Mouse (Mus musculus): ENCODE measurements around the gene Tfdp1.
A peak's percentile ranks its signal among the peaks of the same experiment; 100 is the strongest.

The Tfdp1 gene

DNA sequence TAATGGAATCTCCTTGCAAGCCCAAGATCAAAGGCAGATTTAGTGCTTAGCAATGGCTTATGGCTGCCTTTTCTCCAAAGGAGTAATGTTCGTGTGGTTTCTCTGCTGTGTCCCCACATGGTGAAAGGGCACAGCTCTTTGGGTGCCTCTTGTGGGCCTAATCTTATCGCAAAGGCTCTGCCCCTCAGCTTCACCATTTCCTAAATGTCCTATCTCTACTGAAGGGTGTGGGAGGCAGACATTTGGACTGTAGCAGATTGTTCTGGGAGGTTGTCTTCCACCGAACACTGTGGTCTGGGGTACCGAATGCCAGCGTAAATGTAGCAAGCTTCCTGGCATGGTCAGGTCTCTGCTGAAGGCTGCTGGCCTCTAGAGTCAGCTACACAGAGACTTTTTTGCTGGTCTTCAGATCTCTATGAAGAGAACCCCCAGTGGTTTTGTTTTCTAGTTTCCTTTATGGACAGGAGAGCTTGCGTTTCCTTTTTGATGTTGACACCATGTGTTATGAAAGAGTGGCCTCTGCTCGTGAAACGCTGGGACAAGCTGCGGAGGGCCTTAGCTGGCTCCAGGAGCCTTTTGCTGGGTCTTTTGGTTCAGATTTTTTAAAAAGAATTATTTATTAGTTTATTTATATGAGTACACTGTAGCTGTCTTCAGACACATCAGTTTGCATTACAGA lies 14.7 kb downstream of the Tfdp1 start:
- DNase-seq (ENCODE audit: low spot score): no peak

DNA sequence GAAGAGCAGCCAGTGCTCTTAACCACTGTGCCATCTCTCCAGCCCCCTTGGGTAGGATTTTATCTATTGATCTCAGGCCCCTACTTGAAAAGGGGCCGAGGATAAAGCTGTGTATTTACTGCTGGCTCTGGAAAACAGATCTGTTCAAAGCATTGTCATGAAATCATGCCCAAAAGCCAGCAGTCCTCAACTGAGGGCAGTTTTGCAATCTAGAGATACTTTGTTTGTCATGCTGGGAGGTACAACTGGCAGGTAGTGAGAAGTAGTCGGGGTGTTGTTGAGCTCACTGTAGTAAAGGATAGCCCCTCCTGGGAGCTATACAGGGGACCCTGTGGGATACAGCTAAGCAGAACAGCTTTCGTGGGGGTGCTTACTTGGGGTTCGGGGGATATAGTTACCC lies 15.3 kb downstream of the Tfdp1 start:
- no peak for DNase-seq (ENCODE audit: low spot score)

DNA sequence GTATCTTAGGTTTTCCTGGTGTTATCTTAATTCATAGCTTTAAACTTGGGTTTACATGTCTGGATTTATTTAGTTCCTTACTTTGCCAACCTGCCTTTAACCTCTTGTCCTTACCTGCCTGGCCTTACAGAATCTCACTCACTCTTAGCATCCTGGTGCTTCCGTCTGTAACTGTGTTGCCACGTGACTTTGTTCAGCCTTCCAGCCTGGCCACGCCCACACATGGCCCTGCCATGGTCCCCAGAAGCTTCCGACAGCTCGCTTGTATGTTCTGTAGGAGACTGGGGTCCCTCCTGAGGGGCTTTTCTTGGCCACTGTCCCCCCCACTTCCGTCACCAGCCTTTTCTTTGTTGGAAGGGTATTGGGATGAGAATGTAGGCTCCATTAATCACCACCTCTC lies 17.7 kb downstream of the Tfdp1 start:
- no peak for DNase-seq (ENCODE audit: low spot score)

DNA sequence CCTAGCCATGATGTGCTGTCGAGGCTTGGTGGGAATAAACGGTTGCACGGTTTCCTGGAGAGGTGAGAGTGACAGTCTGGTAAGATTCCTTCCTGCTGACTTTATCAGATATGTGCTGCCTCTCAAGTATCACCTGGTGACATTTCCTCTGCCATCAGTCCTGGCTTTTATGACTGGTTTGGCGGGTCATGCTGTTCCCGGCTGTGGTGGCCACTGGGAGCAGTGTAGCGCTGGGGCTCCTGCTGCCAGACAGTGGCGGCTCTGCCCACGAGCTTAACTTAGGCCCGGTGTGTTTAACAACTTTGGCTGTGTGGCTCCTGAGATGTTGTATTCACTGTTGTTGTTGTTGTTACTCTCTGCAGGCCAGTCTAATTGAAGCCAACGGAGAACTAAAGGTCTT lies 18.1 kb downstream of the Tfdp1 start:
- no peak for DNase-seq (ENCODE audit: low spot score)

DNA sequence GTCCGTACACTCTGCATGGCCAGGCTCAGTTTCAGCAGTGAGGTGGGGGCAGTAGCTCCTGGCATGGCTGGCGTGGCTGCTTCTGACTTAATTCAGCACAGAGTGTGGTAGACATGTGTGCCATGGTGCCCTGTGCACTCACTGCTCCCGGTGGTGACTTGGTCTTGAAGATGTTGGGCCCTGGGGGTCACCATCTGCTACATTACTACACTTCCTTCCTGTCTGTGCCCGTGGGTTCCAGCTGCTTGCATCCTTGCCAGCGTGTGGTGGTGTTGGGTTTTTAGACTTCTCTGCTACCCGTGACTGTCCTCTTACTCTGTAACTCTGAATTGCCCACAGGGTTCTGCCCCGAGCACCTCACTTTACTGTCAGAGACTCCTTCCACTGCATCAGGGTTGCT lies 21.7 kb downstream of the Tfdp1 start:
- DNase-seq (ENCODE audit: low spot score): no peak

DNA sequence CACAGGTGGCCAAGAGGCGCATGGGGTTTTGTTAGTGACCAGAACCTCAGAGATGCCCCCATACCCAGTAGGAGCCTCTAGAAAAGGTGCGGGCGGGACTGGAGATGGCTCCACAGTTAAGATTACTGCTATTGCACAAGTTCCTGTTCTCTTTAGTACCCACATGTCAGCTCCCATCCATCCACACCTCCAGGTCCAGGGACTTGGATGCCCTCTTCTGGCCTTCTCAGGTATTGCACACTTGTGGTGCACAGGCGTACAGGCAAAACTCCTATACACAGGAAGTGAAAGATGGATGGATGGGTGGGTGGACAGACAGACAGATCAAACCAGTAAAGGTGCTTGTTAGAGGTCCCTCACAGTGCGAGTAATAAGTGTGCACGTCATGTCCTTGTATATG lies 23.3 kb downstream of the Tfdp1 start:
- peak; percentile 17 for DNase-seq (ENCODE audit: low spot score)

DNA sequence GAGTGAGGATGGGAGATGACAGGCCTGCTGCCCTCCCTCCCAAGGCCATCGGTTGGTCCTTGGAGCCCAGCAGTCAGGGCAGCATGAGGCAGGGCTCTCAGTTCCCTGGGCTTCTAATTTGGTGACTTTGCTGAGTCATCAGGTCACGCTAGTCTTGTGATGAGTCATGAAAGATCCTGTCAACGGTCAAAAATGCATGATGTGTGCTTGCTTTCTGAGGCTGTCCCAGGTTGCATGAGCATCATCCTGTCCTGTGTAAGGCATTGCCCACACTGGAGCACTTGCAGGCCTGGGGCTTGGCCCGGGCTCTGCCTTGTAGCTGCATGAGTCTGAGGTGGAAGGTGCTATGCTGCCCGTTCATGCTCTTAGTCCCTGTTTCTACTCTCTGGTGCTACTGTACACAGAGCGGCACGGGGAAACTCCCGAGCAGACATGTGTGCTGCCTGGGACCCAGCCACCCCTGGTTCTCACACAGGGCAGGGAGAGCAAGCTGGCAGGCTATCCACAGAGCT lies 34.7 kb downstream of the Tfdp1 start:
- DNase-seq (ENCODE audit: low spot score): no peak

DNA sequence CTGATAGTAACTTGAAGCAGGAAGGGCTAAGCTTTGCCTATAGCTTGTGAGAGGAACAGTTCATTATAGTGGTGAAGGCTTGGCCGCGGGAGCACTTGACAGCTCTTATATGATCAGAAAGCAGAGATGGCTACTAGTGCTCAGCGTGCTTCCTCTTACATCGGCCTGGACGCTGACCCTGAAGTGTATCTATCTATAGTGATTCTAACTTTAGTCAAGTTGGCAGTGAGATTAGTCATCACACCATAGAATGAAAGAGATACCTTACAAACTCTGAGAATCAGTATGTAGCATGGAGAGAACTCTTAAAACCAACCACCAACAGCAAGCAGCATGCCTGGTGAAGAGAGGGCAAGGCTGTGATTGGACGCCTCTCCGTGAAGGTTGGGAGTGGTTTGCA lies 43.1 kb downstream of the Tfdp1 start:
- no peak for DNase-seq (ENCODE audit: low spot score)

DNA sequence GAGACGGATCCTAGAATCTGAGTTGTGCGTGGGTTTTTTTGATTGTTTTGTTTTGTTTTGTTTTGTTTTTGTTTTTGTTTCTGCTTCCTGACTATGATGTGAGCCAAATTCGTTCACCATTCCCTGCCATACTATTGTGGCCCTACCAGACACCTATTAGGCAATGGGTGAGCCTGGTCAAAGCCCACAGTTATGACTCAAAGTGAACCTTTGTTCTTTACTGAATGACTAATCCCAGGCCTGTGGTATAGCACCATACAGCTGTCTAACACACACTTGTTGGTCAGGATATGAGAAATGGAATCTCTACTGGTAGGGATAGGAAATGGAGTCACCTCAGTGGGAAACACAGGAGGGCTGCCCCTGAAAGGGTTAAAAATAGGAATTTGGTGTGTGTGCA lies 44.0 kb downstream of the Tfdp1 start:
- no peak for DNase-seq (ENCODE audit: low spot score)

DNA sequence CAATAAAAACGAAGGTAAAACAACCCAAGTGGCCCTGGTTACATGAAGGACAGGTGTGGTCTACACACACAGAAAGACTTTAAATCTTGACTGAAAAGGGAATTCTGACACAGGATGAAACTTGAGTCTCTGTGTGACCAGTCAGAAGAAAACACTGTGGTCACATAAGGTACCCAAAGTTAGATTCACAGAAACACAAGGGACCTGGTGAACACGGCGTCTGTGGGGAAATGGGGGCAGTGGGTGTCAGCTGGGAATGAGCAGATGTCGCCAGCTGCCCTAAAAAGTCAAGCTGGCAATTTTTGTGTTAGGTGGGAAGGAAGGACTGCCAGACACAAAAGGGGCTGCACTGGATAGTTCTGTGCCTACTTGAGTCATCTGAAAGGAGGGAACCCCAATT lies 44.4 kb downstream of the Tfdp1 start:
- no peak for DNase-seq (ENCODE audit: low spot score)

DNA sequence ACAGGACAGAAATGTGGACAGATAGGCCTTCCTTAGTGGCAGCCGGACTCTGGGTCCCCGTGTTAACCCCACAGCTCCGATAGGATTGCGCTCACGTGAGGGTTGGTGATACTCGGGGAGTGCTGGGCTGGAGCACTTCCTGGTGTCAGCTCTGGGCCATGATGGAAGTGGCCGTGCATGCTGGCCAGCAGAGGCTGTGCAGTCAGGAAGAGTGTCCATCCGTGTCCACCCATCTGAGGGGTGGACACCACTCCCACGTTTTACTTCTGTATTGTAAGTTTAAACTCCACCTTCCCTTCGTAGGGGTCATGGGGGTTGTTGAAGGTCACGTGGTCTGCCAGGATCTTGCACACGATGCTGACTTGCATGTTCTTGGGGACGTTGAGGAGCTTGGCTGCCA lies 47.8 kb downstream of the Tfdp1 start:
- no peak for DNase-seq (ENCODE audit: low spot score)

DNA sequence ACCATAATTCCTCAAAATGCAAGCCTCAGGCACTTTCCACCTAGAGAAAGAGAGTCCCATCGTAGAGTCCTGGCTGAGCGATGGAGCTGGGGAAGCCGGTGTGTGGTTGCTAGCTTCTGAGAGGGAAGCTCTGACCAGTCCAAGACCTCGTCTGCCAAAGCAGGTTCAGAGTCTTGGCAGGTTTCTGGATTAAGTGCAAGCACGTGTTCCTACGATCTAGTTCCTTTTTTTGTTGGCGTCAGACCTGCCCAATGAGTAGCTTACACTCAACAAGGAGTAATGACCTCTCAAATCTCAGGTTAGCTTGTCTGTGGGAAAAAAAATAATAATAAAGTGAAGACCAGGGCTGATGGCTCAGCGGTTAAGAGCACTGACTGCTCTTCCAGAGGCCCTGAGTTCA lies 49.2 kb downstream of the Tfdp1 start:
- no peak for DNase-seq (ENCODE audit: low spot score)

DNA sequence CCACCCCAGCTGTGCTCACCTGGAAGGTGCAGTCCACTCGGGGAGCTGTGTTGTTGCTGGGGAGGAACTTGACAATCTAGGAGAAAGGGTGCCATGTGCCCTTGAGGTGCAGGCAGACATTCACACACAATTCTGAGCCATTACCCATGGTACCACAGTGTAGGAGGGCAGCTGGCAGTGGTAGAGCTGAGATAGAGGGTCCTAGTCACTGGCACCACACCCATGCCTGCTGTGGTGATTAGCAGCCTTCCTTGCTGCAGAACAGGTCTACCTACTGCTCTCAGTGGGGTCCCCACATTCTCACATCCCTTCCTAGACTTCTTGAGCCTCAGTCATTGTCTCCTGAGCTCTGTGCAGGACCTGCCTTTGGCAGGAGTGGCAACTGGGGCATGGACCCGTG lies 50.2 kb downstream of the Tfdp1 start:
- no peak for DNase-seq (ENCODE audit: low spot score)

DNA sequence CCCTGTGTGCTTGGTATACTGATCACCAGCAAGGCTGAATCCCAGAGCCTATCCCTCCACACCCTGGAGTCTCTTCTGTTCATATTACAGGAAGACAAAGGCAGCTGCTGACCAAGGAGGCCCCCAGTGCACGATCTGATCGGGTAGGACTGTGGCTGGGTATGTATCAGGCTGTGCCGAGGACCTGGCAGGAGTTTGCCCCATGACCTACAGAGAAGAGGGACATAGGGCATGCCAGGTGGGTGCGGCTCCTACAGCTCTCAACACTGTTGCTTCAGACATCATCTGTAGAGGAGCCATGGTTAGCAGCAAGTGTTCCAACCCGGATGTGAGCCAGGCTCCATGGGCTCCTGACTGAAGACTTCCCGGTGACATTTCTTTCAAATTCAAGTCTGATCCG lies 55.3 kb downstream of the Tfdp1 start:
- DNase-seq (ENCODE audit: low spot score): no peak

DNA sequence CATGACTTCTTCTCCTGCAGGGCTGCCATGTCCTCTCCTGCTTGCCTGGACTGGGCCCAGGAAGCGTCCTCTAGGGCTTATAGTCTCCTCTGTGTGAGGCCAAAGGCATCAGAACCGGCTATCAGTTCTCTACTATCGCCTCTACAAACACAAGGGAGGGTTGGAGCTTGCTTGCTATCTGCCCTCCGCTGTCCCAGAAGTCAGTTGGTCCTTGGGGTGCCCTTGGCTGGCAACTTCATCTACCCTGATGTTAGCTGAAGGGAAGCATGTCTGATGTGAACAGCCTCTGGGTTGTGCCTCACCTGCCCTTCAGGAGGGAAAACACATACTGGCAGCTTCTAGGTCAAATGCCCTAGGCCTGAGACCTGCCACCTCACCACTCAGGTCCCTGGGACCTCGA lies 58.2 kb downstream of the Tfdp1 start, which contains the start of gene Atp4b:
Atp4b (minus strand) TSS at position 101 of the 400 bp plus-strand sequence.
- no peak for DNase-seq (ENCODE audit: low spot score)

DNA sequence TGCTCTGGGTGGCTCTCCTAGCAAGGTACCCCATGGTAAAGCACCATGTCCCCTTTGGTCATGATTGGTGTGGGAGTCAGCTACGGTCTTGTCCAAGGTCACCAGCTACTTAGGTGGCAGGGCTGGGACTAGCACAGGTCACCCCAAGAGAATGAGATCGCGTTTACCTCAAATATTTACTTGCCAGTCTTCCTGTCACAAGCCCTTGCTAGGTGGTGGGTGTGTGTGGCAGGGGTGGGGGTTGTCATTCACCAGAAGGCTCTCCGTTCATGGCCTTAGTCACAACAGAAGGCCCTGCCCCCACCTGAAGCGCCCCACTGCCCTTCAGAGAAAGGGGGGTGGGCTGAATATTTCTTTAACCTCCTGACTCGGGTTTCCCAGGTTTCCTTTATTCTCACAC lies 65.0 kb downstream of the Tfdp1 start:
- no peak for DNase-seq (ENCODE audit: low spot score)

DNA sequence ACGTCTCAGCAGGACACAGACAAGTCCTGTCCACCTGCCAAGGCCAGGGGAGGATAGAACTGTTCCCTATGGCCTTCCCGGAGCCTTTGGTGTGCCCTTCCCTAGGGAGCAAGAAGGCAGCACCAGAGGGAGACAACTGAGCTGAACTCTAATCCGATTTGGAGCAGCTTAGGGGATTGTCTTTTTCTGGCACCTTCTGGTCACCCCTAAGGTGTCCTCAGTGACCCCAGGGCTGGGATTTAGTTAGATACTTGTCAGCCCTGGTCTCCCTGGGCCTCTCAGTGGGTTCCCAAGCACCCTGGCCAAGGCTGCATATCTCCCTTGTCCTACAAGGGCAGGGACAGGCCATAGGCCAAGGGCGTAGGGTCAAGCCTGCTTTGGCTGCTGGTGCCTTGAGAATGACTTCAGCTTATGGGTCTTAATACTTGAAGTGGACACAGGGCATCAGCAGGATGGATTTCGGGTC lies 66.1 kb downstream of the Tfdp1 start, which contains the start of gene Grk1:
Grk1 (plus strand) TSS at position 416 of the 466 bp plus-strand sequence.
- DNase-seq (ENCODE audit: low spot score): no peak

DNA sequence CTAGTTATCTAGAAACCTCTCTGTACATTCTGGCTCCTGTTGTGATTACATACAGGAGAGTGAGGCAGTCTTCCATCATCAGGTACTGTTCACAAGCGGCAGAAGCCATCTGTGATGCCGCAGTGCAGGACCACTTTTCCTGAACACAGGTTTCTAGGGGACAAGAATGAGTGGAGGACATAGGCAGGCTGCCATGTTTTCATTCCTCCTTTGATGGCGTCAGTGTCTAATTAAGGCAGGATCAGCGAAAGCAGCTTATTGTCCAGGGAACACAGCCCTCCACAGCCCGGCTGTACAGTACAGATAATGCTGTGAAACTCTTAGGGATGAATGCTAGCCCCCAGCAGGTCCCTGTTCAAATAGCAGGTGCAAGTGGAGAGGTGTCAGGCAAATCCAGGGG lies 67.5 kb downstream of the Tfdp1 start:
- no peak for DNase-seq (ENCODE audit: low spot score)

DNA sequence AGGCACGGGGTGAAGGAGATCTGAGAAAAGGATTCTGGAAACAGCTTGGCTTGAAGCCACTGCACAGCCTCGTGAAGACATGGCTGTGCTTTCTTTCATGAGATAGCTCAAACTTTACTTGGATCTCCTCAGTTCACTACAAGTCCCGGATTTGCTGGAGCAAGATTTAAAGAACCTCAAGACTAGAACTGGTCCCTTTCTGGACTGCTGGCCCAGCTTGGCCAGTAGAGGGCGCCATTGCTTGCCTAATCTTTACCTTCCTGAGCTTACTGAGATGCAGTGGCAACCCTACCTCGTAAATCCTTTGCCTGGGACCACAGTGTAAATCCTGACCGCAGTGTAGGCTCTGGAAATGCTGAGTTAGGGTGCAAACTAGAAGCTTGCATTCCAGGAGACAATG lies 73.0 kb downstream of the Tfdp1 start:
- peak; percentile 21 for DNase-seq (ENCODE audit: low spot score)

DNA sequence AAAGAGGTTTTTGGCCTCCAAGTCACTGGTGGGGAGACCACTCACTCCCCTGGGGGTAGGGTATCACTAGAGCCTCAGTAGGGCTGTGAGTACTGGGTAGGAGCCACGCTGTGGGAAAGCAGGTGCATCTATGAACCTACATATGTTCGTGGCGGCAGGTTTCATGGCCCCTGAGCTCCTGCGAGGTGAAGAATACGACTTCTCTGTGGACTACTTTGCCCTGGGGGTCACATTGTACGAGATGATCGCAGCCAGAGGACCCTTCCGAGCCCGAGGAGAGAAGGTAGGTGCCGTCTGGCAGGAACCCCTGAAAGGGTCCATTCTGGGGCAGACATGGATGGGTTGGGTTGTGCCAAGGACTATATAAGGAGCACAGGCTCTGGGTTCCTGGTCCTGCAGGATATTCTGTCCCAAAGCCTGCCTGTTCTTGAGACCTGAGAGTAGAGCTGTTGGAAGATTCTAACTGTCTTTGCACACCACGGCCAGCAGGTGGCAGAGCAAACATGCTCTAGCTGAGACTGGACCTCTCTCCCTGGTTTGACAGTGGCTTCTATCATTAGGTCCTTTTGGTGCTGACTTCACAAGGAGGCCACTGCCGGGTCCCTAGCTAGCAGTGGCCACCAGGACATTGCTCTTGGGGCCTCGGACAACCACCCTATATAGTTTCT lies 74.5 kb downstream of the Tfdp1 start:
- DNase-seq (ENCODE audit: low spot score): peak; percentile 29

DNA sequence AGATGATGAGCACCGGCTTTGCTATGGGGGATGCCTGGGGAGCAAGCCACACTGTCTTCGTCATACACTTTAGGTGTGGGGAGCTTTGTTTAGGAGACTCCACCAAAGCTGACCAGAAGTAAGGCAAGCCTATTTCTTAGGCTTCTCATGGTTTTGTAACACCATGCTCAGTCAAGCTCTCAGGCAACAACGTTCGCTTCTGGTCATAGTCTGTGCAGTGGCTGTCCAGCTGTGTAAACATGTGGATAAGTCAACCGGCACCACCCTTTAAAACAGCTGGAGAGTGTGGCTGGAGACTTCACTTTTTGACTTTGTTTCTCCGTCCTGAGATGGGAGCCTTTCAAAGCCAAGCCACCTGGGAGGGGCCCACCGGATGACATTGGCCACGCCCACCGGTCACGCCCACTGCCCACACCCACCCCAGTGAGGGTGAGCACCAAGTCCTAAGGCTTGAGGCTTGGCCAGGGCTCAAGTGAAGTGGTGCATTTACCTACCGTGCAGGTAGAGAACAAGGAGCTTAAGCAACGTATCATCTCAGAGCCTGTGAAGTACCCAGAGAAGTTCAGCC lies 75.4 kb downstream of the Tfdp1 start:
- no peak for DNase-seq (ENCODE audit: low spot score)

DNA sequence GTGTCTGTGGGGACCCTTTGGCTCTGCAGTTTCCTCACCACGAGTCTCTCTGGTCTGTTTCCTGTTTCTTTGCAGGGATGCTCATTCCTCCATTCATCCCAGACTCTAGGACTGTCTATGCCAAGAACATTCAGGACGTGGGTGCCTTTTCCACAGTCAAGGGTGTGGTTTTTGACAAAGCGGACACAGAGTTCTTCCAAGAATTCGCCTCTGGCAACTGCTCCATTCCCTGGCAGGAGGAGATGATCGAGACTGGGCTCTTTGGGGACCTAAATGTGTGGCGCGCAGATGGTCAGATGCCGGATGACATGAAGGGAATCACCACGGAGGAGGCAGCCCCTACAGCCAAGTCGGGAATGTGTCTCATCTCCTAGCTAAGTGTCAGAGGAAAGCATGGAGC lies 77.3 kb downstream of the Tfdp1 start:
- no peak for DNase-seq (ENCODE audit: low spot score)

DNA sequence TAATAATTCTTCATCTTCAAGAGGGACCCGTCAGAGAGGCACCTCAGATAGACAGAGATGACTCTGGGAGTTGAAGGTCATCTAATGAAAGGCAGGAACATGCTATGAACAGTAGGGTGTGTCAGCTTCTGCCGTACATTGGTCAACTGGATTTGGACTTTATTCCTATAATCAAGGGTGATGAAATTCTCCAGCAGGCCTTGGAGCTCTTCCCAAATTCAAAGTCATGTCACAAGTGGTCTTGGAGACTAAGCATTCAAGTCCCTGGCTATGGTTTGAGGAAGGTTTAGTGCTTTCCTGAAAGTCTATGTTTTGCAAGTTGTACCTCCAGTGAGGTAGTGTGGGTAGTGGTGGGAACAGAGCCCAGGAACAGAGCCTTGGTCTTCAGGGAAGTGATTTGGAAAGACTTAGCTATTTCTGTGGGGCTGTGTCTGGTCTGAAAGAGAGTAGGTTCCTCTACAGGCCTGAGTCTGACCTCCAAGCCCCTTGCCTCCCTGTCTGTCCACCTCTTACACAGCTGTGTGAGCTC lies 80.6 kb downstream of the Tfdp1 start:
- no peak for DNase-seq (ENCODE audit: low spot score)

All from spleen, adult 12 weeks (tissue).